Mouse (Mus musculus) ES-Bruce4 (cell line): ENCODE measurements at regions not wholly inside any gene's neighbourhood (a gene's known extent, or its start where the extent isn't known, plus 50 kb on each side); places are given as distances from the start of the nearest gene placed in this dataset.

Experiments used
- CTCF ChIP-seq: IDR thresholded peaks from one replicate; pipeline ENCODE4 v1.8.1; 2011; ENCODE audit warnings: low read depth, low read length
- POLR2A ChIP-seq: IDR thresholded peaks from one replicate; pipeline ENCODE4 v1.8.1; 2011; ENCODE audit warnings: low read length; ENCODE audit not compliant: insufficient read depth

DNA sequence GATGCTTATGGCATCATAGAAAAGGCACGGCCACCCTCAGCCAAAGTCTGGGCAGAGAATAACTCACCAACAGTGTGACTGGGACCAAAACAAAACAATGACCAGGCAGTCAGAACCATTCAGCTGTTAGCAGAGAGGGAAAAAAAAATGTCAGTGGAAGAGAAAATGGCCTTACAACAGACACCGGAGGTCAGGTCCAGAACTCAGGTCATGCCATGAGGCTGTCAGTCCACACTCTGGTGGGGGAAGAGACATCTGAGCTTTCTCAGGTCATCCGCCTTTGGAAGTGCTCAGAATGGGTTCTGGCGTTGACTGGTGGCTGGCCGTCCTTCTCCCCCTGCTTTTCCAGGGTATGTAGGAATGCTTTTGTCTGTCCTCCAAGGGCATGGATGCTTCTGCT is 162.6 kb upstream of the Ncam1 start:
- TF ChIP-seq POLR2A (no peak), CTCF (no peak)
